In genomic region chr13:44100125-44101067, GRCm38 (mm10) we compare ENCODE assay signal across 8 mouse cellular contexts.
DNase-seq lines count a peak whose midpoint lies in the region; ATAC-seq and TF ChIP-seq lines count a peak whose summit lies in the region.

No protein-coding gene starts in this region.

- peak; percentile 95 for ATAC-seq in forebrain, embryonic 14.5 days
- ATAC-seq in hindbrain, embryonic 15.5 days (ENCODE audit: low FRiP score, low read depth): peak; percentile 80
- ATAC-seq in limb, embryonic 14.5 days (ENCODE audit: low FRiP score, low read depth): no peak
- no peak for ATAC-seq in granulocyte monocyte progenitor cell, adult 5-6 weeks (replicated peaks; ENCODE audit: poor library complexity, severe bottlenecking)

- DNase-seq in gastrocnemius, adult 2 months: no peak
- DNase-seq in gastrocnemius, adult 18-20 months (ENCODE audit: low spot score): no peak
- peak; percentile 98 for DNase-seq in forebrain, embryonic 14.5 days (ENCODE audit: low spot score)
- no peak for DNase-seq in limb, embryonic 14.5 days (ENCODE audit: low spot score)
- DNase-seq in skeletal muscle tissue, adult 2 months (ENCODE audit: low read depth, low spot score): peak; percentile 5
- DNase-seq in spleen, adult 12 weeks (ENCODE audit: low spot score): no peak

- H3K36me3 ChIP-seq in forebrain, embryonic 14.5 days (ENCODE audit: control insufficient read depth, insufficient read depth, low read length): no peaks in the 10 kb centered on the region
- no peaks in the 10 kb centered on the region for H3K36me3 ChIP-seq in hindbrain, embryonic 15.5 days
- H3K36me3 ChIP-seq in limb, embryonic 14.5 days (ENCODE audit: control insufficient read depth, insufficient read depth, low read length): no peaks in the 10 kb centered on the region

- H3K4me2 ChIP-seq in forebrain, embryonic 14.5 days (ENCODE audit: low read length): peak overlapping the region; percentile 46
- H3K4me2 ChIP-seq in hindbrain, embryonic 15.5 days: peak overlapping the region; percentile 49
- H3K4me2 ChIP-seq in limb, embryonic 14.5 days (replicated peaks; ENCODE audit: low read depth, low read length, severe bottlenecking): peak overlapping the region; percentile 37

- H3K27ac ChIP-seq in gastrocnemius, adult 2 months: no peak overlapping the region
- peak overlapping the region; percentile 84 for H3K27ac ChIP-seq in forebrain, embryonic 14.5 days (ENCODE audit: low read depth, low read length)
- peak overlapping the region; percentile 28; the same call in 1 of the 2 replicates for H3K27ac ChIP-seq in hindbrain, embryonic 15.5 days (replicated peaks)
- no peak overlapping the region for H3K27ac ChIP-seq in limb, embryonic 14.5 days (replicated peaks; ENCODE audit: low read depth, low read length)

- no peak for TF ChIP-seq CTCF in gastrocnemius, adult 2 months (IDR thresholded peaks at IDR 0.05)

- no peak for TF ChIP-seq POLR2A in limb, embryonic 14.5 days (IDR thresholded peaks at IDR 0.05; ENCODE audit: borderline replicate concordance, extremely low read depth, insufficient read depth, insufficient read length)

- peak overlapping the region; percentile 40 for H3K9ac ChIP-seq in forebrain, embryonic 14.5 days (ENCODE audit: low read length)
- H3K9ac ChIP-seq in hindbrain, embryonic 15.5 days: no peak overlapping the region
- H3K9ac ChIP-seq in limb, embryonic 14.5 days (ENCODE audit: low read depth, low read length, severe bottlenecking): no peak overlapping the region

- peaks cover 31% of the 10 kb centered on the region for H3K4me1 ChIP-seq in forebrain, embryonic 14.5 days (ENCODE audit: control insufficient read depth, insufficient read depth, low read length)
- peaks cover 24% of the 10 kb centered on the region for H3K4me1 ChIP-seq in hindbrain, embryonic 15.5 days (replicated peaks)
- peaks cover 13% of the 10 kb centered on the region for H3K4me1 ChIP-seq in limb, embryonic 14.5 days (ENCODE audit: control insufficient read depth, insufficient read depth, low read length)

- H3K4me3 ChIP-seq in gastrocnemius, adult 2 months: peak overlapping the region; percentile 34
- 0 out of 2 replicates have a peak overlapping the region, but pooled peaks have one; percentile 0 for H3K4me3 ChIP-seq in forebrain, embryonic 14.5 days (ENCODE audit: low read depth, low read length)
- peak overlapping the region; percentile 10; the same call in 1 of the 2 replicates for H3K4me3 ChIP-seq in hindbrain, embryonic 15.5 days
- 0 out of 2 replicates have a peak overlapping the region, but pooled peaks have one; percentile 10 for H3K4me3 ChIP-seq in limb, embryonic 14.5 days (replicated peaks; ENCODE audit: low read length)

- WGBS in forebrain, embryonic 14.5 days: 1% methylated on average over 21 of the region's 21 CpGs
- 5% methylated on average over 21 of the region's 21 CpGs for WGBS in hindbrain, embryonic 15.5 days
- 19% methylated on average over 21 of the region's 21 CpGs for WGBS in limb, embryonic 14.5 days

- H3K27me3 ChIP-seq in forebrain, embryonic 14.5 days (replicated peaks; ENCODE audit: control insufficient read depth, insufficient read depth, low read length): no peaks in the 10 kb centered on the region
- H3K27me3 ChIP-seq in hindbrain, embryonic 15.5 days: no peaks in the 10 kb centered on the region
- 0 out of 2 replicates have a peak, but pooled peaks cover 7% of the 10 kb centered on the region for H3K27me3 ChIP-seq in limb, embryonic 14.5 days (ENCODE audit: control insufficient read depth, insufficient read depth, low read length)

- no peaks in the 10 kb centered on the region for H3K9me3 ChIP-seq in forebrain, embryonic 14.5 days (replicated peaks; ENCODE audit: control insufficient read depth, low read length)
- H3K9me3 ChIP-seq in hindbrain, embryonic 15.5 days: no peaks in the 10 kb centered on the region
- no peaks in the 10 kb centered on the region for H3K9me3 ChIP-seq in limb, embryonic 14.5 days (ENCODE audit: control insufficient read depth, low read length)

- intact Hi-C loops in gastrocnemius, adult 2 months (cut with DNase I): no loop called here

Comparison
In these comparisons a context has a peak if more than half of its experiments do, and no peak if none do; other contexts are left out.
1. DNase-seq: peak in forebrain, embryonic 14.5 days (single experiment) and skeletal muscle tissue, adult 2 months (single experiment); none in gastrocnemius, adult 2 months (single experiment), gastrocnemius, adult 18-20 months (single experiment), limb, embryonic 14.5 days (single experiment) and spleen, adult 12 weeks (single experiment).
2. H3K27ac ChIP-seq: peak in forebrain, embryonic 14.5 days (single experiment) and hindbrain, embryonic 15.5 days (single experiment); none in gastrocnemius, adult 2 months (single experiment) and limb, embryonic 14.5 days (single experiment).
3. ATAC-seq: peak in forebrain, embryonic 14.5 days (single experiment) and hindbrain, embryonic 15.5 days (single experiment); none in limb, embryonic 14.5 days (single experiment) and granulocyte monocyte progenitor cell, adult 5-6 weeks (single experiment).
4. Peak in every context shown above with its lines, with median percentiles within 50 percentile points of each other: H3K4me3 ChIP-seq and H3K4me2 ChIP-seq.